Mouse (Mus musculus): ENCODE results near the gene Th. TPM values are rescaled to one million over a fixed set of nuclear protein-coding genes. Genes with fewer than 3 reads are reported as not detected.

Gene Th
- not detected in 4 replicates for total RNA-seq (2023; ENCODE audit: inconsistent age)

DNA sequence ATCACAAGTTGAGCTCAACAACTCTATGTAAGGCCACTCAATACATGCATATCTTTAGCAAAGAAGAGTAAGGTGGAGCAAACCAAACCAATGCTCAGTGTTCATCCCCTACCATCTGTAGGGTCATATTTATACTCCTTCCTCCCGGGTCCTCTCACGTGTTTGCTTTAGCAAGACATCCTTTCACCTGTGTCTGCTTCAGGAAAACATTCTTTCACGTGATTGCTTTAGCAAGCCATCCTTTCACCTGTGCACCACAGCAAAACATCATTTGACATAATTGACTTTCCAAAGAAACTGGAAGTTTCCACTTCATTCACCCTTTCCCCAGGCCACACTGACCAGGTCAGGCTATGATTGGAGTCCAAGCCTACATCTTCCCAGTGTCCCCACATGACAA, at the start of gene Th:
TSS of gene Th (minus strand) at position 101 of the 400 bp plus-strand sequence.

DNA sequence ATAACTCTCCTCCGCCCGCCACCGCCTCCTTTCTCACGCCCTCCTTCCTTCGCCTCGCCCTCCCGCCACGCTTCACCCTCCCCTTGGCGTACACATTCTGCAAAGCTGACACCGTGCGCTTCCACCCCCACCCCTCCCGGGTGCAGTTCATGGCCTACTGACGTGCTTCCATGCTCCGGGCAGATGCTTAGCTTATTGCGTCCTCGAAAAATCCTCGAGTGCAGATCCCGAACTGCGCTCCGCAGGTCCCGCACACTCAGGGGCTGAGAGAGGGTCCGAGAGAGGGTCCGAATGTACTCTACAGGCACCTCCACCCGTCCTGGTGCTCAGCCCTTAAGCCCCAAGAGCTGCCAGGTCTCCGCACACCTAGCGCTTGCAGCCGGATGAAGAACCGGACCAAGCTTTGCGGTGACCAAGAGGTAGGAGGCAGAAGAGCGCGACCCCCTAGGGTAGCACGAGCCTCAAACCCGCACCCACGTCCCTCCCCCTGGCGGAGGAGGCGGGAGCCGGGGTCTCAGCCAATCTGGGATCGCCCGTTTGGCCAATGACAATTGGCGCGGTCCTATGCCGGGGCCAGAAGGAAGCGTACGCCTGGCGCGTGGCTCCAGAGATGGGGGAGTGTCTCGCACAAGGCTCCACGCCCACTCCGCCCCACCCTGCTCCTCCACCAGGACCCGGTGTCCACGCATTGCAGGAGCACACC, 38.0 kb upstream of the Th start, which contains the start of gene Ascl2:
TSS of gene Ascl2 (minus strand) at position 456 of the 703 bp plus-strand sequence.

Other genes starting within 250 kb of the Th start
- gene Ins2, start 187.7 kb downstream of the Th start, total RNA-seq (2023; ENCODE audit: inconsistent age): not detected in 4 replicates
- not detected in 4 replicates for gene Ascl2, start 38.1 kb upstream of the Th start, total RNA-seq (2023; ENCODE audit: inconsistent age)
- 144 to 163 TPM (median 159 TPM) in 4 replicates for gene Tspan32, start 73.9 kb upstream of the Th start, total RNA-seq (2023; ENCODE audit: inconsistent age)
- 211 to 234 TPM (median 225 TPM) in 4 replicates for gene Cd81, start 121.6 kb upstream of the Th start, total RNA-seq (2023; ENCODE audit: inconsistent age)
- 14.9 to 21.9 TPM (median 18.4 TPM) in 4 replicates for gene Tssc4, start 138.1 kb upstream of the Th start, total RNA-seq (2023; ENCODE audit: inconsistent age)
- 1.8 to 2.6 TPM (median 2.3 TPM) in 4 replicates for gene Trpm5, start 163.5 kb upstream of the Th start, total RNA-seq (2023; ENCODE audit: inconsistent age)
- not detected in 4 replicates for gene Kcnq1, start 175.2 kb upstream of the Th start, total RNA-seq (2023; ENCODE audit: inconsistent age)

Data from B cell, adult (primary cell).